Mouse (Mus musculus) heart, adult 2 months (tissue): ENCODE measurements around the gene Lrrc75a. TPM values are rescaled to one million over a fixed set of nuclear protein-coding genes. Genes with fewer than 3 reads are reported as not detected.

ENCODE experiments used
- DNase-seq, 2 experiments: peaks; one replicate each; pipeline ENCODE4 v3.0.0; 2021
- H3K27ac ChIP-seq: fragments of 200-600 bp; 2 replicates; pipeline ENCODE4 v1.8.1; 2022
- H3K27me3 ChIP-seq: fragments of 200-500 bp; 2 replicates; pipeline ENCODE4 v1.6.1; 2012; ENCODE audit warnings: mild to moderate bottlenecking, low read length, inconsistent platforms, mixed read lengths; ENCODE audit not compliant: control insufficient read depth, insufficient read depth
- H3K36me3 ChIP-seq: fragments of 200-500 bp; 2 replicates; pipeline ENCODE4 v1.6.1; 2012; ENCODE audit warnings: low read length, inconsistent platforms; ENCODE audit not compliant: control insufficient read depth, insufficient read depth
- H3K4me1 ChIP-seq: fragments of 200-500 bp; 2 replicates; pipeline ENCODE4 v1.6.1; 2011; ENCODE audit warnings: low read length; ENCODE audit not compliant: control insufficient read depth, insufficient read depth
- H3K4me3 ChIP-seq: fragments of 200-600 bp; 2 replicates; pipeline ENCODE4 v1.8.1; 2022
- H3K79me2 ChIP-seq: fragments of 200-500 bp; replicated peaks from 2 replicates; pipeline ENCODE4 v1.6.1; 2012; ENCODE audit warnings: mild to moderate bottlenecking, inconsistent platforms, low read length, moderate library complexity, mixed read lengths; ENCODE audit not compliant: control insufficient read depth, insufficient read depth
- H3K9ac ChIP-seq: fragments of 200-500 bp; 2 replicates; pipeline ENCODE4 v1.6.1; 2012; ENCODE audit warnings: low read depth, mild to moderate bottlenecking, control low read depth, inconsistent platforms, low read length, mixed read lengths
- CTCF ChIP-seq: fragments of 200-600 bp; IDR thresholded peaks from 2 replicates; pipeline ENCODE4 v1.8.1; 2022; ENCODE audit warnings: antibody characterized with exemption, mild to moderate bottlenecking, moderate library complexity
- EP300 ChIP-seq: fragments of 200-500 bp; IDR thresholded peaks from 2 replicates; pipeline ENCODE4 v1.6.1; 2011; ENCODE audit warnings: low read depth, low read length, control low read depth; ENCODE audit not compliant: insufficient read depth
- POLR2A ChIP-seq: fragments of 200-500 bp; IDR thresholded peaks from 2 replicates; pipeline ENCODE4 v1.6.1; 2011; ENCODE audit warnings: mild to moderate bottlenecking, low read depth, low read length, control low read depth; ENCODE audit not compliant: insufficient read depth
- WGBS: fragments of 180-500 bp; shearing (Covaris S2); methylation state at CpG from one replicate; pipeline ENCODE4 v1.1.7; 2018; 5-methylcytosine and 5-hydroxymethylcytosine counted together
- intact Hi-C: fragments of 180-260 bp; cut with DNase I; formaldehyde crosslinking; loops from one replicate; pipeline ENCODE4 v1.15.1; 2025
- polyA plus RNA-seq: library from polyadenylated mRNA; depleted of rRNA; stranded (reverse); fragments of >200 nt; gene quantifications from 2 replicates; pipeline ENCODE4 v1.2.3, GENCODE M21; 2012
- total RNA-seq, 2 experiments: library from RNA; stranded (reverse); gene quantifications; 2 replicates each; pipeline ENCODE4 v1.2.3; 2021

Gene Lrrc75a
- total and polyA plus RNA-seq, 3 experiments: 3.3 to 6.2 (median 4.2) TPM

DNA sequence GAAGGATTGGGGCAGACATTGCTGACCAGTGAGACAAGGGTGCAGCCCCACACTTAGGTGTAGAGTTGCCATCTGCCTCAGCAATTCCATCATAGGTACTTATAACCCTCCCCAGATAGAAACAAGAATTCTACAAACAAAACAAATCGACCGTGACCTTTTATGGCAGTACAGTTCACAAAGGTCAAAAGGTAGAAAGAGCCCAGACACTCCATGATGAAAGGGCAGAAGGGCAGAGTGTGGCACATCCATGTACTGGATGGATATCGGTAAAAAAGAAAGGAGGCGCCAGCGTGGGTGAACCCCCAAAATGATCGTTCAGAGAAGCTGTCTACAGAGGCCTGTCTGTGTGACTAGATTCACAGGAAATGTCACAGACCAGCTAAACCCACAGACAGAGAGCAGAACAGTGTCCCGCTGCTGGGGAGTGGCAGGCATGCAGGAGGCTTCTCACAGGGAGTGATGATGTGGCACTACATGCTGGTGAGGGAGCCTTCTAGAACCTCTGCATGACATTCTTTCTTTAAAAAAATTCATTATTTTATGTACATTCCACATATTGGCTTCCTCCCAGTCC lies 30.5 kb upstream of the Lrrc75a start:
- intact Hi-C loops: no loop called here
- 85% methylated on average over 7 of the region's 7 CpGs for WGBS

DNA sequence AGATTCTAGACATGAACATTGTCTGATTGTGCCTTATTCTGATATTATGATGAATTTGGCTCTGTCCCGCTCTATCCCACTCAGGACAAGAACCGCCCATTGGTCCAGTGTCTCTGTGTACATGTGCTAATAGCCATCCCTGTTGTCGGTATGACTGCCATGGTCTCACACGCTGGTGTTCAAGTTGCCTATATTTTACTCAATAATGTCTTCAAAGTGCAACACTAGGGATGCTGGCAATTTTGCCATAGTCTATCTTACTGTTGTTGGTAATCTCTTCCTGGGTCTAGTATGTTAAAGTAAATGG lies 27.9 kb upstream of the Lrrc75a start:
- intact Hi-C loops: no loop called here
- WGBS: 92% methylated on average over 4 of the region's 4 CpGs
- H3K36me3 ChIP-seq: no peaks in the 10 kb centered on the region
- TF ChIP-seq EP300 (no peak), POLR2A (no peak), CTCF (no peak)
- H3K27ac ChIP-seq: no peak overlapping the region
- H3K79me2 ChIP-seq: no peaks in the 10 kb centered on the region
- H3K4me3 ChIP-seq: no peak overlapping the region
- no peak overlapping the region for H3K9ac ChIP-seq
- DNase-seq: no peak
- no peaks in the 10 kb centered on the region for H3K27me3 ChIP-seq
- no peaks in the 10 kb centered on the region for H3K4me1 ChIP-seq

More for the DNA sequence above, 30.5 kb upstream of the Lrrc75a start:
- Histone ChIP-seq H3K27me3 (no peaks in the 10 kb centered on the region), H3K4me3 (no peak overlapping the region), H3K36me3 (no peaks in the 10 kb centered on the region), H3K79me2 (no peaks in the 10 kb centered on the region), H3K4me1 (no peaks in the 10 kb centered on the region), H3K9ac (no peak overlapping the region), H3K27ac (no peak overlapping the region)
- TF ChIP-seq EP300 (no peak), CTCF (no peak), POLR2A (no peak)
- DNase-seq: no peak

DNA sequence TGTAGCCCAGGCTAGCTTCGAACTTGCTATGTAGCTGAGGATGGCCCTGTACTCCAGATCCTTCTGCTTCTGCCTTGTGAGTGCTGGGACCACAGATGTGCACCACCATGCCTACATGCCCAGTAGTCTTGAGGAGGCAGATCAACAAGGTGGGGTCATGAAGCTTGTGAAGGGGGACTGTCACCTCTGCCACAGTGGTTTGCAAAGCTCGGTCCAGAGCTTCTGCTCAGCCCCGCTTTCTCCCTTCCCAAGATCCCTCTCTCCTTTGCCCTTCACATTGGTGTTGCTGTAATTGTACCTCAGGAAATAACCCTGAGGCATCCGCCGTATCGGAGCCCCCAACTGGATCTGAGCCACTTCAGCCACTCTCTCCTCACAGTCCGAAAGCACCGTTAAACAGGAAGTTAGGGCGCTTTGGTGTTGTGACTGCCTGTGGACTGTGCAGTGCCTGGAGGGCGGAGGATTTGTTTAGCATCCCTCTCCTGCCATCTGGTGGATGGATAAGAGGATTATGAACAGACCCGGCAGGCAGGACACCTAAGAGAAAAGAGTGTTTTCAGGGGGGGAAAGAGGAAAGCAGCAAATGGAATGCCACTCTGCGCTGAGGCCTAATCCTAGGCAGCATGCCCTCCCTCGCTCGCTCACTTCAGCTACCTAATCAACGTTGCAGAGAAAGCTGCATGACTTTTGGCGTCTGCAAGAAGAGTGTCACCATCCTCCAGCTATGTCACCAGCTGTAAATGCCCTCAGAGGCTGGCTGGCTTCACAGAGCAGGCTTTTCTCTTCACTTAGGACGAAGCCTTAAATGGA lies 27.4 kb upstream of the Lrrc75a start:
- Histone ChIP-seq H3K4me1 (no peaks in the 10 kb centered on the region), H3K27me3 (no peaks in the 10 kb centered on the region), H3K9ac (peak overlapping the region; percentile 49; the same call in 1 of the 2 replicates), H3K36me3 (no peaks in the 10 kb centered on the region), H3K79me2 (no peaks in the 10 kb centered on the region), H3K4me3 (peak overlapping the region; percentile 27; the same call in 1 of the 2 replicates), H3K27ac (no peak overlapping the region; the same call in 1 of the 2 replicates)
- TF ChIP-seq POLR2A (no peak), EP300 (peak; percentile 81; the same call in 1 of the 2 replicates), CTCF (peak; percentile 85)
- intact Hi-C loops: loop anchor here (1.0 to 2.0 kb wide), 2 partner anchors 27 to 62 kb away; partner anchors contain the start of genes Lrrc75a and Mmgt2
- DNase-seq: peak; percentile 47 to 64
- WGBS: 16% methylated on average over 17 of the region's 17 CpGs

DNA sequence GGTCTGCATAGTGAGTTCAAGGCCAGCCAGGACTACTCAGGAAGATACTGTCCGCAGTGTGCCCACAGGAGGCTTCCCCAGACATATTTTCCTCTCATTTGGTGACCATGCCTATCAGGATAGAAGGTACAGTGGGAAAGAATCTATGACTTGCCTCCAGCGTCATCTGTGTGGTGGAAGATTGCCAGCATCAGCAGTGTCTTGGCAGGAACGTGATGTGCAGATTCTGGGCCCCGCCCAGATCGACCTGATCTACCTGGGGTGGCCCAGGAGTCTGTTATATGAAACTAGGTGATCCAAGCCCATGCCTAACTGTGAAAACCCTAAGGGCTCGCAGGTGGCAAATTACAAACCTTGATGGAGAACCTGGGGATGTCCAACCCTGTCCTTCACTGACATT lies 21.7 kb upstream of the Lrrc75a start:
- no peaks in the 10 kb centered on the region for H3K27me3 ChIP-seq
- no peak overlapping the region for H3K27ac ChIP-seq
- peaks cover 2% of the 10 kb centered on the region; the same call in 1 of the 2 replicates for H3K4me1 ChIP-seq
- no peaks in the 10 kb centered on the region for H3K36me3 ChIP-seq
- intact Hi-C loops: no loop called here
- H3K4me3 ChIP-seq: no peak overlapping the region
- whole genome bisulfite sequencing: 69% methylated on average over 6 of the region's 6 CpGs
- DNase-seq: no peak
- H3K9ac ChIP-seq: no peak overlapping the region
- TF ChIP-seq CTCF (no peak), EP300 (no peak), POLR2A (no peak)
- H3K79me2 ChIP-seq: no peaks in the 10 kb centered on the region

DNA sequence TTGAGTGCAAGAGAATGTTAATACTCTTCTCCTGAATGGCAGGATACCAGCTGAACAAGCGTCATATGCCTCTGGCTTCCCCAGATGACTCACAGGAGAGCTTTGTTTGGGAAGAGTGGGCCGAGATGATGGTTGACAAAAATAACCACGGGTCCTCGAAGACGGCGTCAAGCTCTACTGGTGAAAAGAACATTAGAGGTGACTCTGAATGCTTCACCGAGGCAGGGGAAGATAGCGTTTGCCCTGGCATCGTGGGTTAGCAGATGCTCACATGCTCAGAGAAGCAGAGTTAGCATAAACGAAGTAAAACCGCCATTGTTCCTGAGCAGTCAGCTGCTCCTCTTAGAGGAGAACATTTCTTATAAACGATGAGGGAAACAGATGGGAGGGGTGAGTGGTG lies 21.1 kb upstream of the Lrrc75a start:
- intact Hi-C loops: no loop called here
- peaks cover 2% of the 10 kb centered on the region; the same call in 1 of the 2 replicates for H3K4me1 ChIP-seq
- DNase-seq: no peak
- H3K79me2 ChIP-seq: no peaks in the 10 kb centered on the region
- no peak overlapping the region for H3K4me3 ChIP-seq
- 15% methylated on average over 12 of the region's 12 CpGs for WGBS
- no peak overlapping the region for H3K27ac ChIP-seq
- TF ChIP-seq POLR2A (no peak), CTCF (no peak), EP300 (no peak)
- no peaks in the 10 kb centered on the region for H3K27me3 ChIP-seq
- H3K36me3 ChIP-seq: no peaks in the 10 kb centered on the region
- no peak overlapping the region for H3K9ac ChIP-seq

DNA sequence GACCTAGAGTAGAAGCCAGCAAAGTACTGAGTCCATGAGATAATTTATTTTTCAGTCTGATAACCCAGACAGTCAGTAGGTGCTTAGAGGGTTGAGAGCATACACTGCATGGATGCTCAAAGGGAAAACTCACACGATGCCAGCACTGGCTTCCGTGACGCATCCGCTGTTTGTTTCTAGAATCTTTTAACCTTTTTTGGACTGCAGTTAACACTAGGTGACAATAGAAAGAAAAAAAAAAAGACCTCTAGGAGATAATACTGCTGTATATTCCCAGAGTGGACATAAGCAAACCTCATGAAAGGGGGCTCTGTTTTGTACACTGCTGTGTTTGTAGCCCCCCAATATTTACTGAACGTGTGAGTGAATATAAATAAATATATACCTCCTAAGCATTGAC lies 20.7 kb upstream of the Lrrc75a start:
- H3K4me3 ChIP-seq: no peak overlapping the region
- H3K79me2 ChIP-seq: no peaks in the 10 kb centered on the region
- no peak overlapping the region for H3K27ac ChIP-seq
- no peak for DNase-seq
- 76% methylated on average over 5 of the region's 5 CpGs for WGBS
- intact Hi-C loops: no loop called here
- H3K36me3 ChIP-seq: no peaks in the 10 kb centered on the region
- H3K9ac ChIP-seq: no peak overlapping the region
- TF ChIP-seq CTCF (no peak), EP300 (no peak), POLR2A (no peak)
- peaks cover 2% of the 10 kb centered on the region; the same call in 1 of the 2 replicates for H3K4me1 ChIP-seq
- no peaks in the 10 kb centered on the region for H3K27me3 ChIP-seq
